Mouse (Mus musculus): ENCODE data around the gene P2ry14.

GRCm38 (mm10) chr3:59176871-59177270, 23.5 kb upstream of the P2ry14 start:
- TF ChIP-seq CTCF (IDR thresholded peaks at IDR 0.05; ENCODE audit: low read depth, low read length), result no peak
- TF ChIP-seq POLR2A (IDR thresholded peaks at IDR 0.05; ENCODE audit: extremely low read depth, insufficient read depth, low read length), result no peak

All from liver, adult 2 months (tissue).